Mouse (Mus musculus) midbrain, embryonic 13.5 days (tissue): ENCODE data around the gene Sdr39u1. TPM values are rescaled to one million over a fixed set of nuclear protein-coding genes. Genes with fewer than 3 reads are reported as not detected.

Experiments
- polyA plus RNA-seq: library from polyadenylated mRNA; unstranded; fragments of >200 nt; fragmentation: Nextera tagmentation; extraction: Ambion mirVana; gene quantifications from 2 replicates; pipeline ENCODE4 v1.2.1, GENCODE M21; 2015

Gene Sdr39u1
- polyA plus RNA-seq, 1 experiment from 2014 or later = 89.4 TPM

Other genes with a start within 250 kb of the Sdr39u1 start
- 69.7 and 75.0 TPM in 2 replicates for gene Mdp1, start 239.8 kb downstream of the Sdr39u1 start, polyA plus RNA-seq
- gene Gmpr2, start 228.4 kb downstream of the Sdr39u1 start, polyA plus RNA-seq = 49.5 and 53.3 TPM in 2 replicates
- 605 and 607 TPM in 2 replicates for gene Nedd8, start 228.2 kb downstream of the Sdr39u1 start, polyA plus RNA-seq
- gene Tinf2, start 218.5 kb downstream of the Sdr39u1 start, polyA plus RNA-seq = 36.9 and 38.5 TPM in 2 replicates
- gene Tgm1, start 186.4 kb downstream of the Sdr39u1 start, polyA plus RNA-seq = 0.32 and 0.46 TPM in 2 replicates
- gene Rabggta, start 178.0 kb downstream of the Sdr39u1 start, polyA plus RNA-seq = 45.0 and 48.8 TPM in 2 replicates
- 66.3 and 68.8 TPM in 2 replicates for gene Dhrs1, start 154.6 kb downstream of the Sdr39u1 start, polyA plus RNA-seq
- gene Nop9, start 154.6 kb downstream of the Sdr39u1 start, polyA plus RNA-seq = 33.8 and 36.2 TPM in 2 replicates
- 0.19 TPM in 1 of 2 replicates, not detected in the other for gene Cideb, start 141.8 kb downstream of the Sdr39u1 start, polyA plus RNA-seq
- 0.22 and 0.28 TPM in 2 replicates for gene Ltb4r2, start 138.9 kb downstream of the Sdr39u1 start, polyA plus RNA-seq
- gene Ltb4r1, start 134.3 kb downstream of the Sdr39u1 start, polyA plus RNA-seq = 0.26 TPM in 1 of 2 replicates, not detected in the other
- gene Adcy4, start 116.2 kb downstream of the Sdr39u1 start, polyA plus RNA-seq = 4.1 and 4.2 TPM in 2 replicates
- 2.3 and 2.4 TPM in 2 replicates for gene Ripk3, start 111.4 kb downstream of the Sdr39u1 start, polyA plus RNA-seq
- 7.9 and 8.8 TPM in 2 replicates for gene Nfatc4, start 77.1 kb downstream of the Sdr39u1 start, polyA plus RNA-seq
- gene Nynrin, start 46.3 kb downstream of the Sdr39u1 start, polyA plus RNA-seq = 13.4 and 13.5 TPM in 2 replicates
- 0.23 and 0.26 TPM in 2 replicates for gene Cbln3, start 15.9 kb downstream of the Sdr39u1 start, polyA plus RNA-seq
- gene Khnyn, start 15.3 kb downstream of the Sdr39u1 start, polyA plus RNA-seq = 10.1 and 11.1 TPM in 2 replicates
- not detected in 2 replicates for gene Cma1, start 44.4 kb upstream of the Sdr39u1 start, polyA plus RNA-seq
- gene Cma2, start 50.7 kb upstream of the Sdr39u1 start, polyA plus RNA-seq = not detected in 2 replicates
- gene Mcpt1, start 117.7 kb upstream of the Sdr39u1 start, polyA plus RNA-seq = not detected in 2 replicates
- not detected in 2 replicates for gene Mcpt9, start 130.2 kb upstream of the Sdr39u1 start, polyA plus RNA-seq
- gene Mcpt2, start 141.7 kb upstream of the Sdr39u1 start, polyA plus RNA-seq = not detected in 2 replicates
- gene Mcpt4, start 162.0 kb upstream of the Sdr39u1 start, polyA plus RNA-seq = not detected in 2 replicates
- not detected in 2 replicates for gene Mcpt8, start 185.0 kb upstream of the Sdr39u1 start, polyA plus RNA-seq
- gene Ctsg, start 202.3 kb upstream of the Sdr39u1 start, polyA plus RNA-seq = not detected in 2 replicates
- not detected in 2 replicates for gene Gzme, start 220.3 kb upstream of the Sdr39u1 start, polyA plus RNA-seq
- gene Gzmd, start 232.3 kb upstream of the Sdr39u1 start, polyA plus RNA-seq = not detected in 2 replicates